Mouse (Mus musculus) intestine, postnatal 0 days (tissue): ENCODE data around the gene Padi3. TPM values are rescaled to one million over a fixed set of nuclear protein-coding genes. Genes with fewer than 3 reads are reported as not detected.

Experiments
- ATAC-seq: fragments of 200-750 bp; cut with Nextera tagmentation; 2 replicates; pipeline ENCODE4 v1.8.0; 2017; ENCODE audit warnings: mild to moderate bottlenecking, moderate TSS enrichment, moderate library complexity
- H3K27ac ChIP-seq: fragments of 300-500 bp; sonication (generic); 2 replicates; pipeline ENCODE4 v1.5.1; 2014; ENCODE audit warnings: mild to moderate bottlenecking, low read depth, low read length, moderate library complexity
- H3K27me3 ChIP-seq: fragments of 300-500 bp; sonication (generic); replicated peaks from 2 replicates; pipeline ENCODE4 v1.6.1; 2014; ENCODE audit warnings: low read length, mixed read lengths; ENCODE audit not compliant: control insufficient read depth, insufficient read depth
- H3K36me3 ChIP-seq: fragments of 300-500 bp; sonication (generic); 2 replicates; pipeline ENCODE4 v1.6.1; 2014; ENCODE audit warnings: mild to moderate bottlenecking, moderate library complexity; ENCODE audit not compliant: control insufficient read depth, insufficient read depth
- H3K4me1 ChIP-seq: fragments of 300-500 bp; sonication (generic); replicated peaks from 2 replicates; pipeline ENCODE4 v1.6.1; 2014; ENCODE audit warnings: antibody characterized with exemption, low read length, mixed read lengths; ENCODE audit not compliant: control insufficient read depth, insufficient read depth
- H3K4me2 ChIP-seq: fragments of 300-500 bp; sonication (generic); replicated peaks from 2 replicates; pipeline ENCODE4 v1.6.1; 2014; ENCODE audit warnings: low read depth, mild to moderate bottlenecking, moderate library complexity
- H3K4me3 ChIP-seq: fragments of 300-500 bp; sonication (generic); 2 replicates; pipeline ENCODE4 v1.5.1; 2014; ENCODE audit warnings: low read depth, low read length
- H3K9ac ChIP-seq: fragments of 300-500 bp; sonication (generic); 2 replicates; pipeline ENCODE4 v1.6.1; 2014; ENCODE audit warnings: mild to moderate bottlenecking, low read depth, low read length
- H3K9me3 ChIP-seq: fragments of 300-500 bp; sonication (generic); 2 replicates; pipeline ENCODE4 v1.6.1; 2016; ENCODE audit warnings: mixed run types; ENCODE audit not compliant: control insufficient read depth
- CTCF ChIP-seq: sonication (generic); IDR thresholded peaks from 2 replicates; pipeline ENCODE4 v1.5.1; 2016; ENCODE audit warnings: low read depth, mild to moderate bottlenecking, control low read depth, antibody characterized with exemption, moderate library complexity
- WGBS: fragments of 180-500 bp; shearing (Covaris S2); extraction: QIAGEN DNeasy Blood & Tissue Kit; methylation state at CpG from one replicate; pipeline ENCODE4 v1.1.7; 2014; 5-methylcytosine and 5-hydroxymethylcytosine counted together
- polyA plus RNA-seq: library from polyadenylated mRNA; unstranded; fragments of >200 nt; fragmentation: Nextera tagmentation; extraction: Ambion mirVana; gene quantifications from 2 replicates; pipeline ENCODE4 v1.2.1, GENCODE M21; 2015

The Padi3 gene
- polyA plus RNA-seq, 1 experiment from 2014 or later, result 0.83 TPM

DNA sequence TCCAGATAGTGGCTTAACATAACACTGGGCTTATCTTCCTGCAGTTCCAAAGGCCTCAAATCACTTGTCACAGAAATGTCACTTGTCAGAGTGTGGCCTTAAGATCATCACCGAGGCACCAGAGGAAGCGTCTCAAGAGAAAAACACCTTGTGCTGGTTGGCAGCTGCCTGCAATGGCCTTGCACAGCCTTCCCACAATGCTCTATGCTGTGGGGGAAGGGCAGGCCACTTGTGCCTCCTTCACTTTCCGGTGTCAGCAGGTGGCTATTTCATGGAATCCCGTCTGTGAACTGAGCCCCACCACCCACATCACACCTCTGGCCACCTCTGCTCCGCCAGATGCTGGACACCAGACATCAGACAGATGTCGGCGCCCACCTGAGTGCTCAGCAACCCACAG, 57.1 kb downstream of the Padi3 start:
- no peak overlapping the region for H3K9ac ChIP-seq
- no peaks in the 10 kb centered on the region for H3K9me3 ChIP-seq
- ATAC-seq, result no peak
- no peak overlapping the region for H3K4me2 ChIP-seq
- no peak overlapping the region for H3K27ac ChIP-seq
- 52% methylated on average over 7 of the region's 7 CpGs for WGBS
- H3K27me3 ChIP-seq, result no peaks in the 10 kb centered on the region; the same call in 1 of the 2 replicates
- TF ChIP-seq CTCF, result no peak
- no peak overlapping the region for H3K4me3 ChIP-seq
- H3K4me1 ChIP-seq, result 0 out of 2 replicates have a peak, but pooled peaks cover 4% of the 10 kb centered on the region
- no peaks in the 10 kb centered on the region for H3K36me3 ChIP-seq

DNA sequence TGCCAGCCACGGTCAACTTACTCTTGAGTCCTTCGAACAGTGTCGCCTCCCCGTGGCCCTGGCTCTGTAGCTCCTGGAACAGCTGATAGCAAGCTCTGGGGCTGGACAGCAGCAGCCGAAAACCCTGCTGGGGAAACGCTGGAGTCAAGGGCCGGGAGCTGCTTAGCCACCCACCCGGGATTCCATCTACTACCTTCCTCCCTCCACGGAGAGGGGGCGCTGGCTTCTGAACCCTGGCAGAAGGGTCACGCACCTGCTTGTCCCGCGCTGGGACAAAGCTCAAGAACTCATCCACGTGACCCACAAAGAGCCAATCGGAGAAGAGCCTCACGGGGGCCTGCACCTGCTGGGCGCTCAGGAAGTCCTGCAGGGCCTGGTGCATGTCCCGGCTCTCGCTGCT, 60.1 kb downstream of the Padi3 start:
- Histone ChIP-seq H3K36me3 (no peaks in the 10 kb centered on the region), H3K9ac (no peak overlapping the region), H3K4me2 (peak overlapping the region; percentile 52), H3K27ac (no peak overlapping the region), H3K27me3 (no peaks in the 10 kb centered on the region; the same call in 1 of the 2 replicates), H3K4me1 (0 out of 2 replicates have a peak, but pooled peaks cover 4% of the 10 kb centered on the region), H3K4me3 (no peak overlapping the region), H3K9me3 (no peaks in the 10 kb centered on the region)
- WGBS, result 11% methylated on average over 19 of the region's 19 CpGs
- TF ChIP-seq CTCF, result peak; percentile 56
- ATAC-seq, result peak; percentile 72

DNA sequence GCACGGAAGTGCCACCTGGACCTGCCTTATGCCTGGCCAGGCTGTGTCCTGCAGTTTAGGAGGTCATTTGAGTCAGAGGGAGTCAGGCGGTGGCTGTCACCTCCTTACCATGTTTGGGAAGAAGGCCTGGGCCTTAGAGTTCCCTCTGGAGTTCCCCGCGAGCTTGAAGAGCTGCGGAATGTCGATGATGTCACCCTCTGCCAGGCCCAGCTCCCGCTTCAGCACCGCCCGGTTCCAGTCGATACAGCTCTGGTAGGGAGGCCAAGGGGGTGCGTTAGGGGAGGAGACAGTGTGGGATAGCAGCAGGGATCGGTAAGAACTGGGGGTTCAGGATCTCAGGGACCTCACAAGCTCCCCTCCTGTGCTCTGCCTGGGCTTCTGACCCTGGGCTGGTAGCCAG, 62.5 kb downstream of the Padi3 start:
- peak; percentile 46 for ATAC-seq
- WGBS, result 12% methylated on average over 12 of the region's 12 CpGs
- Histone ChIP-seq H3K9ac (no peak overlapping the region), H3K27ac (no peak overlapping the region), H3K27me3 (no peaks in the 10 kb centered on the region; the same call in 1 of the 2 replicates), H3K36me3 (no peaks in the 10 kb centered on the region), H3K4me1 (0 out of 2 replicates have a peak, but pooled peaks cover 4% of the 10 kb centered on the region), H3K4me3 (no peak overlapping the region), H3K4me2 (peak overlapping the region; percentile 13; the same call in 1 of the 2 replicates), H3K9me3 (no peaks in the 10 kb centered on the region)
- TF ChIP-seq CTCF, result no peak

DNA sequence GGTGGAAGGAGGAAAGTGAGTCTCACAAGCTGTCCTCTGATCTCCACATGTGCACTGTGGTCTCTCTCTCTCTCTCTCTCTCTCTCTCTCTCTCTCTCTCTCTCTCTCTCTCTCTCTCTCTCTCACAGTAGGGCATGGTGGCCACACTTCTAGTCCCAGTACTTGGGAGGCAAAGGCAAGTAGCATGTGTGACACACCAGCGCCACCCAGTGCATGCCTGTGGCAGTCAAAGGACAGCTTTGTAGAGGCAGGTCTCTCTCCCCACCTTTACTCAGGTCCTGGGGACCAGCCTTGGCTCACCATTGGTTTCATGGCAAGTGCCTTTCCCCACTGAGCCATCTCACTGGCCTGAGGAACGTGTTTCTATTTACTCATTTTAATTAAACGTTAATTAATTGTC, 65.8 kb downstream of the Padi3 start:
- Histone ChIP-seq H3K9me3 (no peaks in the 10 kb centered on the region), H3K4me2 (no peak overlapping the region), H3K4me1 (no peaks in the 10 kb centered on the region), H3K36me3 (no peaks in the 10 kb centered on the region), H3K4me3 (no peak overlapping the region), H3K27me3 (no peaks in the 10 kb centered on the region), H3K27ac (no peak overlapping the region), H3K9ac (no peak overlapping the region)
- TF ChIP-seq CTCF, result peak; percentile 84
- no peak for ATAC-seq
- WGBS, result 23% methylated on average over 3 of the region's 3 CpGs

DNA sequence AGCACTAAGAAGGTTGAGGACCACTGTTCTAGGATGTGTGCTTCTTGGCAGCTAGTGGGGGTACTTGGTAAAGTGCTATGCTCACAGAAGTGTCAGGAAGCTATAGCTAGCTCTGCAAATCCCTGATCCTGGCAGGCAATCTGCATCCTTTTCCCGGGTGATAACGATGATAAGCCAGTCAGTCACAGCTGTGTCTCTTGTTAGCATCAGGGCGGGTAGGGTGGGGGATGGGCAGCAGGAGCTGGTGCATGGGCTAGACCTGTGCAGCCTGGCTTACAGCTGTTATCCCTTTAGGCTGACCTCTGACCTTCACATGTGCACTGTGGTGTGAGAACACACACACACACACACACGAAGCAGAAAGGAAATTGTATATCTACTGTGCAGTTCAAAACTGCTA, 67.4 kb downstream of the Padi3 start:
- WGBS, result 38% methylated on average over 4 of the region's 4 CpGs
- no peak overlapping the region for H3K27ac ChIP-seq
- no peaks in the 10 kb centered on the region for H3K4me1 ChIP-seq
- H3K9me3 ChIP-seq, result no peaks in the 10 kb centered on the region
- no peak overlapping the region for H3K4me2 ChIP-seq
- no peaks in the 10 kb centered on the region for H3K27me3 ChIP-seq
- H3K4me3 ChIP-seq, result no peak overlapping the region
- H3K9ac ChIP-seq, result no peak overlapping the region
- TF ChIP-seq CTCF, result no peak
- H3K36me3 ChIP-seq, result no peaks in the 10 kb centered on the region
- no peak for ATAC-seq

DNA sequence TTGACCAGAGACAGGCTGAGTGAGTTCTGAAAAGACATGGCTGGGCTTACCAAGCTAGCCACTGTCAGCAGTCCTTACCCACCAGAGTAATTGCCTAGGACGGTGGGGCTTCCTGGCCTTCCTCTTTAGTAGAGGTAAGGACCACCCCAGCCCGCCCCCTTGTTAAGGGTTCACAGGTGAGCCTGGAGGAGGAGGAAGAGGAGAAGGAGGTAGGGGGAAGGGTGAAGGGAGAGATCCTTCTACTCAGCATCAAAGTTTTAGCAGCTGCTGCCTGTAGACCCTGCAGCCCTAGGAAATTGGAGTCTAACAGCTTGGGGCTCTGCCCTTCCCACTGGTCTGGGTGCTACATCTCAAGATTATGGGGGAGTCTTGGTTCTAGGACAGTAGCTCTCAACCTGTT, 67.9 kb downstream of the Padi3 start, which contains the start of gene Padi6:
Padi6 (minus strand) TSS at position 101 of the 400 bp plus-strand sequence.
- Histone ChIP-seq H3K27me3 (no peaks in the 10 kb centered on the region), H3K9ac (no peak within 1 kb of the TSS), H3K4me2 (no peak within 1 kb of the TSS), H3K9me3 (no peaks in the 10 kb centered on the region), H3K36me3 (no peaks in the 10 kb centered on the region), H3K4me1 (no peaks in the 10 kb centered on the region), H3K27ac (no peak within 1 kb of the TSS), H3K4me3 (no peak within 1 kb of the TSS)
- no peak for ATAC-seq
- no peak for TF ChIP-seq CTCF
- WGBS, result 82% methylated on average over 2 of the region's 2 CpGs

DNA sequence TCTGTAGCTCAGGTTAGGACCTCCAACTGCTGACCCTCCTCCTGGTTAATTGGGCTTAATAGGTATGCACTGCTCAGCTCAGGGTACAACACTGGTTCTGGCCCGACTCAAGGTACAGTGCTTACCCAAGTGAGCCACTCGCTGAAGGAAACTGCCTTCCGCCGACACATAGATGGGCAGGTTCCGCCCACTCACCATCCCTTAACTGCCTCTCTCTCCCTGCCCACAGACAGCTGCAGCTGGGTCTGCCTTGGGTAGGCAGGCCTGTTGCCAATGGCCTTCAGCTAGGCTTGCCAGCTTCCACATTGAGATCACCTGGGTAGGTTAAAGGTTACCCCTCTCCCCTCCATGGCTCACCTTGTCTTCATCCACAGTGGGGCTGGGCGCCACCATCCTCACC, 69.0 kb downstream of the Padi3 start:
- ATAC-seq, result no peak
- Histone ChIP-seq H3K9ac (no peak overlapping the region), H3K27me3 (no peaks in the 10 kb centered on the region), H3K36me3 (no peaks in the 10 kb centered on the region), H3K4me1 (no peaks in the 10 kb centered on the region), H3K4me2 (no peak overlapping the region), H3K27ac (no peak overlapping the region), H3K9me3 (no peaks in the 10 kb centered on the region), H3K4me3 (no peak overlapping the region)
- 84% methylated on average over 6 of the region's 6 CpGs for WGBS
- no peak for TF ChIP-seq CTCF
